Mouse (Mus musculus): ENCODE results near the gene Vmn1r170.
"Not testable (repeated sequence)": the region's sequence is repeated elsewhere in the genome, so short reads cannot be mapped to it uniquely, and the experiment has no call there.

Gene Vmn1r170

DNA sequence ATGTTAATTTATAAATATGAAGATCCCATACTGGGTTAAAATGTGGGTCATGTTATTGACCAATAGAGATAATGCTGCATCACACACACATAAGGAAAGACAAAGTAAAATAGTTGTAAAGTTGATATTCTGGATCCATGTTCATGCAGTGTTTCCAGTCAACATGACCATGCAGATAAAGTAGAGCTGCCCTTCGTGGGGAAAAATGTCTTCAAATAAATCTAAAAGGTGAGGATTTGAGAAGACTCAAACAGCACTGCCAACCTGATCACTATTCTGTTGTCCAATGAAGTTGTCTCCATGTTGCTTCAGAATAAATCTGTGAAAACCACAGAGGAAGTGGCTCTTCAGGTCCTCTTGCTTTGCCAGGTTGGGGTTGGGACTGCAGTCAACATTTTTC lies at the start of gene Vmn1r170:
TSS of gene Vmn1r170 (plus strand) at position 301 of the 400 bp plus-strand sequence.
- not testable (repeated sequence) for DNase-seq (ENCODE audit: extremely low read depth, low read depth, low spot score)

DNA sequence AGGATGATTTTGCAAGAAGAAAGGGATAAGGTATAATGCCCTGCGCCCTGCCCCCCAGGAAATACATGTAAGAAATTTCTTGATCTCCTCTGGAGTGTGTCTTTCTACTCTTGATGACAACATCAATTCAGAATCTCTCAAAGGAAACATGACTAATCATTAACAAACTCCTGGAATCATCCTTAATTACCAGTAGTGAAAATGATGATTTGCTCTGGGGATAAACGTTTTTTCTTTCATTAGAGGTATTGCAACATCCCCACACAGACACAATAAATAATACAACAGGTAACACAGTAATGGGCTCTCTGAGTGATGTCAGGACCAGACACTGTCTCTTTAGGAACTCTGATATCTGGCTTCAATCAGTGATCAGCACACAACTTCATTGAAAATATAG lies 30.7 kb upstream of the Vmn1r170 start, which contains the start of gene Vmn1r169:
TSS of gene Vmn1r169 (plus strand) at position 301 of the 400 bp plus-strand sequence.
- DNase-seq (ENCODE audit: extremely low read depth, low read depth, low spot score): not testable (repeated sequence)

DNA sequence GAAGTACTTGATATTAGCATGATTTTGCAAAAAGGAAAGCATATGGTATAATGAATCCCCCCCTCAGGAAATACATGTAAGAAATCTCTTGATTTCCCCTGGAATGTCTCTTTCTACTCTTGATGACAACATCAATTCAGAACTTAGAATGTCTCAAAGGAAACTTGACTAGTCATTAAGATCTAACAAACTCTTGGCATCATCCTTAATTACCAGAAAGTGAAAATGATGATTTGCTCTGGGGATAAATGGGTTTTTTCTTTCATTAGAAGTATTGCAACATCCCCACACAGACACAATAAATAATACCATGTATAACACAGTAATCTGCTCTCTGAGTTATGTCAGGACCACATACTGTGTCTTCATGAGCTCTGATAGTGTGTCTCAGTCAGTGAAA lies 24.4 kb downstream of the Vmn1r170 start, which contains the start of gene Vmn1r171:
TSS of gene Vmn1r171 (plus strand) at position 301 of the 400 bp plus-strand sequence.
- no peak for DNase-seq (ENCODE audit: extremely low read depth, low read depth, low spot score)
